Mouse (Mus musculus) left cerebral cortex, postnatal 4 days (tissue): Measurements from ENCODE around the gene Kcnq5. TPM values are rescaled to one million over a fixed set of nuclear protein-coding genes. Genes with fewer than 3 reads are reported as not detected.

Source experiments
- DNase-seq: peaks from one replicate; pipeline ENCODE4 v3.0.0-alpha.2; 2022
- intact Hi-C: fragments of 180-260 bp; cut with DNase I; formaldehyde crosslinking; loops from one replicate; pipeline ENCODE4 v1.15.1; 2025
- total RNA-seq, 2 experiments: library from RNA; stranded (reverse); gene quantifications; 2 replicates each; pipeline ENCODE4 v1.2.3; 2021

Gene Kcnq5
- total RNA-seq = 10 to 100 TPM; 41.8 to 43.7 TPM

DNA sequence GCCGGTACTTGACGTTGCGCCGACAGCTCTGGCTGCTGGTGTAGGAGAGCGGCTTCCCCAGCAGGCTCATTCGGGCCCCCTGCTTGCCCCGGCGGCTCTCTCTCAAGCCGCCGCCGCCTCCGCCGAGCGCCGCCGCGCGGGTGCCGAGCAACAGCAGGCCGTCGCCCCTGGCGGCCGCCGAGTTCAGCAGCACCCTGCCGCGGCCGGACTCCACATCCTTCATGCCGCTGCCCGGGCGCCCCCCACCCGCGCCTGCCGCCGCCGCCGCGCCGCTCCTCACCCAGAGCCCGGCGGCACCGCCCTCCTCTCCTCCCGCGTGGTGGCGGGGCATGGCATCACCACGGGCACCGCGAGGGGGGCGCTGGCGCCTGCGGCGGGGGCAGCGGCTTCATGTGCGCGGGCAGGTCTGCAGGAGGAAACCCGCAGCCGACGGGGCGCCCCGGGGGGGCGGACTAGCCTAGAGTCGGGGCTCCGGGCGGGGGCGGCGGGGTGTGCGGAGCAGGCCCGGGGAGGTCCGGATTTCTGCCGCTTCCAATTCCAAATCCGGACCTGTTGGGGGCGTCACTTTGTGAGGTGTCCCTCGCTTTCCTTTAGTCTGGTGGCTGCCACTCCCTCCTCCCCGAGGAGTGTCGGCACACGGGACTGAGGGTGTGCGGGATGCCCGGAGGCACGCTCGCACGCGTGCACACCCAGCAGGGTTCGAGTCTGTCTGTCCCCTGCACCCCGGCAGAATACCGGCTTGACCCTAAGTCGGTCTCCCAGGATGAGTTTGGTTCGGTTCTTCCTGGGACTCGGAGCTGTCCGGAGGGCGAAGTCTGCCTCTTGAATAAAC, at the start of gene Kcnq5:
Gene Kcnq5 (minus strand): TSS at position 692 of the 832 bp plus-strand sequence.
- DNase-seq = peak; percentile 69
- intact Hi-C loops = loop anchor here (5.0 to 10.0 kb wide), 2 partner anchors 306 to 547 kb away; no protein-coding TSS in a partner anchor

DNA sequence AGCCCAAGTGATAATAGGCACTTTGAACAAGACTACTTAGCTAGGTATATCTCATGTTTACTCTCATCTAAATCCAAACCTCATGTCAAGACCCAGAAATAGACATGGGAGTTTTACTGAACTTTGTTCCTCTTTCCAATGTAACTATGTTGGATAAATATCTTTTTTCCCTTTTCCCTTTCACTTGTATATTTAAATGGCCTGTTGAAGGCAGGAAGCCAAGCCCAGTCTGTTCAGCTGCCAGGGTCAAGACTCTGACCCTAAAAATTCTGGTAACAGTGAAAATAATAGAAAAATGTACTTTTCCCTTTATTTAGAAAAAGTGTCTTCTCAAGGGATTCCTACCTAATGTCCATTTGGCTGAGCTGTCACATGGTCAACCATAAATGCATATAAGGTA, 18.0 kb upstream of the Kcnq5 start:
- DNase-seq = no peak
- intact Hi-C loops = no loop called here

DNA sequence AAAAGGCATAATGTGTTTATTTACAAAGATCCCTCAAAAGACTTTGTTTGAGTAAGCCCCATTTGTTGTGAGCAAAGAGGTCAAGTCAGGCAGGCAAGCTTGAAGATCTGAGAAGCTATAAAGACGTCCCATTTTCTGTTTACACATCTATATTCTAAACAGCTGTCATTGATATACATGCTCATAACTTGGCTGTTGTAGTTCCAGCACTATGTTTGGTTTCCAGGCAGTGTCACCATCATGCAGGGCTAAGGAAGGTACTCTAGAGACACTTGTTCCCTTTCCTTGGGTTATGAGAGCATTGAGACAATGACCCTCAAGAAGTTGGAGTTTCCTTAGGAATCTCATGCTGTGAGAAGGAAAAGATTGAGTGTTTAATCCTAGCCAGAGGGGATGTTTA, 17.6 kb upstream of the Kcnq5 start:
- intact Hi-C loops = no loop called here
- no peak for DNase-seq

DNA sequence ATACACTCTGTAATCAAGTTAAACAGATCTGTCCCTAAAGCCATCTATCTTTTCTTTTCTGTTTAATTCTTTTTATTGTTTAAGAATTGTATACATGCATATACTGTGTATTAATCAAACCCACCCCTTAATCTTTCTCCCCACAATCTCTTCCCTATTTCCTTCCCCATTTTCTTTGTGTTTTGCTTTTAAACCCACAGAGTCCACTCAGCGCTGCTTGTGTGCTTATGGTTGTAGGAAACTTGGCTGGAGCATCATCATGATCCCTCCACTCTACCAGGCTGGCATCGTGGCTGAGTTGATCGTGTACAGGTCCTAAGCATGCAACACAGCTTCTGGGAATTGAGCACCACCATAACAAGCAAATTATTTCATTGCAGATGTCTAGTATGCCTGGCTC, 12.3 kb upstream of the Kcnq5 start:
- intact Hi-C loops = no loop called here

DNA sequence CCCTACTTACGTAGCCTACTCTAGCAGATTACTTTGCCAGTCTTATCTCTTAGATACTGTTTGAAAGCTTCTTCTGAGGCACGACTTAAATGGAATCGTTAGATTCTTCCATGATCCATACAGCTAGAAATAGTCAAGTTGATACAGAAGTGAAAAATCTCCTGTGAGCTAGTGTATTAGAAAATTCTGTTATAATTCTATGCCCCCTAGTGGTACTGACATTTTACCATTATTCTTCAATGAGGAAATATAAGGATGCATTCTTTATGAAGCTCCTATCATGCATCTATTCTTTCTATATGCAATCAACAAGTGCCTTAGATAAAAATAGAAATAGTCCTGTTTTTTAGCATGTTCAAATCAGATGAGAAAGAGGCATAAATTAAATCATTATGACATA, 5.4 kb upstream of the Kcnq5 start:
- intact Hi-C loops = loop anchor here (2.0 to 10.0 kb wide), 2 partner anchors 506 to 552 kb away; no protein-coding TSS in a partner anchor

More for the DNA sequence above, 12.3 kb upstream of the Kcnq5 start:
- DNase-seq = no peak

DNA sequence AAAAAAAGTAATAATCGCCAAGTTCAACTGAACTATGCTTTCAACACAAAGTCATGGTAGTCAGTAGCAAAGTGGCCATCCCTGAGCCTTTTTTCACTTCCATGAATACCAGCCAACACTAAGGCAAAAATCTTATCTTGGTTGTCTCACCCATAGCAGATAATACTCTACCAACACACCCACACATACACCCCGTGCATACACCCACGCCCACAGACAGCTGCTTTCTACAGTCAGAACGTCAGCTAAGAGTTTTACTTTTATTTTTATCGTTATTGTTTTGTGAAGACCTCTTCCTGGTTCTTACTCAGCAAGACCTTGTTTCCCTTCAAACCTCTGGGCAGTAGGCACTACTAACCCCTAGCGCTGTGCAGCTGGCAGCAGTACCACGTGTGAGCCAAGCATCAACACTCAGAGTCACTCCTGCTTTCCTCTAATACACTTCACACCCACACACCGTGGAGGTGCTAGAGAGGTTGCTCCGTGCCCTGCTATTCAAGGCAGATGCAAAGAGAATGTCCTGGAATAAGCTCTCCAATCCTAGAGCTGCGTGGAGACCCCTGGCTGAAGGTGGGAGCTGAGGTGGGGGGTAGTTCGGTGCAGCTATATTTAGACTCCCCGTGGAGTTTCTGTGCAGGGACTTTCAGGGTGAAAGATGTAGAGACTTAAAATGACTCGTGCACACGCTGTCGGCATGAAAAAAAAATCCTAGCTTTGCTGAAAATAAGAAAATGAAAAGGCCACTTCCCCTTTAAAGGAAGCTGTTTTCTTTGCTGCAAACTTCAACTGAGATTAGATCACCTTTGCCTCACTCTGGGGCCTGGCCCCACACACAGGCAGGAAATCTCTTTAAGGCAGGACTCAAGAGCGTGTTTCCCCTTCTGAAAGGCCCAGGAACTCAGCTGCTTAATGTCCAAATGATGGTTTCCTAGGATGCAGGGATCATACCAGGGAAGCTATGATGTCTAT, 1.4 kb upstream of the Kcnq5 start:
- intact Hi-C loops = loop anchor here (5.0 to 10.0 kb wide), 2 partner anchors 304 to 548 kb away; no protein-coding TSS in a partner anchor
- DNase-seq = no peak

More for the DNA sequence above, 5.4 kb upstream of the Kcnq5 start:
- no peak for DNase-seq

DNA sequence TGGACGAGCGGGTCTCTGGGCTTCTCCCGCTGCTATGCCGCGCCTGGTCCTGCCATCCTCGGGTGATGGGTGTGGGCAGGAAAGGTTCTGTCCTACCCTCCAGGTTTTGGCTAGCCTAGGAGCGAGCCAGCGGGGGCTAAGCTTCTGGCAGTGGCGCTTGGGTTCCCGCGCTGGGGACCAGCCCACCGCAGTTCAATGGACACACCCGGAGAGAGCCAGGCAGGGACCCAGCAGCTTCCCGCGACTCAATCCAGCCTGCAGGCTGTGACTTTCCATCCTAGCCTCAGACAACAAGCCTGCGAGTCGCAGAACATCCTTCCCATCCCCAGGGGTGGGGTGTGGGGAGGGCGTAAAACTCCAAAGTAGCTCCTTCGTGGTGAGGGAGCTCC, 335 bp upstream of the Kcnq5 start:
- intact Hi-C loops = loop anchor here (5.0 to 10.0 kb wide), 2 partner anchors 305 to 547 kb away; no protein-coding TSS in a partner anchor

DNA sequence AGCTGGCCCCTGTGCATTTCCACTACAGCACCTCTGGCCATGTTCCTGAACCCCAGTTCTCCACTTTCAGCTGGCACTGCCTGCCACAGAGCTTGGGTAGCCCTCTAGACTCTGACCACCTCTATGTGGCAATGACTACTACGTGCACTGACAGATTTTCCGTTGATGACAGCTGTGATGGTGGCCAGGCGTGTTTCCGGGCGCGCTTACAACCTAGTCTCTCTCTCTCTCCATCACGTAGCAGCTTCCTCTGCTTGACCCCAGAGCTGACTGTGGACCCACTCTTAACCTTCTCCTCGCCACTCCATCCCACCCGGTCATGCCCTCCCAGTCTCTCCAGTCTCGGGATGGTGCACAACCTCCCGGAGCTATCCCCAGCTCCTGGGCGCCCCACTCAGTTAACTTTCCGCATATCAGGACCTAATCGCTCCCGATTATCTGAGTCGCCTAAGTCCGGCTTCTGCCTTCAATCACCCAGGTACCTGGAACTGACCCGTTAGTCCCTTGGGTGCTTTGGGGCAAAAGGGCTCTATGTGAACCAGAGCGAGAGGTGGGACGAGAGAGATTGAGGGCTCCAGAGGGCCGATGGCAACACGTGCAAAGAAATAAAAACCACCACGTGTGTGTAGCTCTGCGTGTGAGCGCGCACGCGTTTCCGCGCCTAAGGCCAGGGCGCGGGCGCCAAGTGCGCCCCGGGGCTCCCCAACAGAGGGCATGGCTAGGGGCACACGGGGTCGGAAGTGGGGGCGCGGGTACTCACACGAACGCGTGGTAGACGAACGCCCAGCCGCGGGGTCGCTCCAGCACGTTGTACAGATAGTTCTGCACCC, 1.1 kb downstream of the Kcnq5 start:
- peak; percentile 17 for DNase-seq
- intact Hi-C loops = loop anchor here (5.0 to 10.0 kb wide), 2 partner anchors 307 to 546 kb away; no protein-coding TSS in a partner anchor

More for the DNA sequence above, 335 bp upstream of the Kcnq5 start:
- DNase-seq = peak; percentile 37

DNA sequence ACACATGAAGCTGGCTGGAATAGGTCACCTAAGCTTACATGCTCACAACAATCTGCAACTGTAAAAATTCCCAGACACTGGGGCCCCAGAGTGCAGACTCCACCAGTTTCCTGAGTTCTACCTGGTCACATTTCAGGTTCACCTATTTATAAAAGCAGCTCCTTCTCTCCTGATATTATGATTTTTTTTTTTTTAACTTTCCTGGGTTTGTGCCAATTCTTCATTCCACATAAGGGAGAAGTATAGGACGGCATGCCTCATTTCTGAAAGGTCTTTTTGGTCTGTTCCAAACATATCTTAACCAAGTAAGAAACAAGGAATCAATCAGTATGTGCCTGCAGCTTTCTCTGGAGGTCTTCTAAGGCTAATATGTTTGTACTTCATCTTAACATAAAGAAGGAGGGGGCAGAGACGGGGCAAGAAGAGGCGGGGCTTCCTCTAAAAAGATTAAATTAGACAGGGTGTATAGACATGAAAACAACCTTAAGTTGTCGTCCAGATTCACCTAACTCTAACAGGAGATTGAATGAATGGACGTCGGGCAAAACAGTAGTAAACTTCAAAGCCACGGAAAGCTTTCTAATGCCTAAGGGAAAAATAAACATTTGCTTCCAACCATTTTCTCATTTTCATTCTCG, 2.0 kb downstream of the Kcnq5 start:
- intact Hi-C loops = loop anchor here (5.0 to 10.0 kb wide), 2 partner anchors 308 to 545 kb away; no protein-coding TSS in a partner anchor
- DNase-seq = no peak

DNA sequence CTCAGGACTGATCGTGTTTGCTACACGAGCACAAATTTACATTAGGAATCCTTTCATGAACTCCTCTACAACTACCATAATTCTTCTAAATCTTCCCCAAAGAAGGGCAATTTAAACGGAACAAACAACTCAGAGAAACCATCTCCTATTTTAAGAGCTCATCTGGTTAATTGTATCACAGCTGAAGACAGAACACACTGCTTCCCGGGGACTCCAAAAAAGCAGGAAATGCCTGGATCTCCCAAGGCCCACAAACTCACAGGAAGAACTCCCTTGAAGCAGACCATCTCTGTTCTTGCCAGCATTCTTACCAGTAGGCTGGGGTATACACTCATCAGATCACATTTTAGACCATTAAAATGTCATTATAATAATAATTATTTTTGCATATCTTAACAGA, 3.7 kb downstream of the Kcnq5 start:
- no peak for DNase-seq
- intact Hi-C loops = no loop called here

DNA sequence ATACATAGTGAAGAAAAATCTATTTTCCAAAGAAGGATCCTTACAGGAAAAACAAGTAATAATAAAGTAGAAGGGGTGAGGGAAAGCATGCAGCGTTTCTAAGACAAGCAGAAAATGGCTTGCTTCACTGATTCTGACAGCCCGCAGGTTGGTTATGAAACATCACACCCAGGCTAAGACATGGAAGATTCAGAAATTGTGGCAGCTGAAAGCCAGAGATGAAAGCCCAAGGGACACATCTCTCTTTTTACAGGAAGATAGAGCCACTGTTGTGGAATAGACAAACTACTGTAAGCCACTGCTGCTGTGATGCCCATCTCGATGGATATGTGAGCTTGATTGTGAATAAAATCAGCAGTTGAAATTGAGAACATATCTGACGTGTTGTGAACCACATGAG, 20.9 kb downstream of the Kcnq5 start:
- intact Hi-C loops = no loop called here
- DNase-seq = no peak

DNA sequence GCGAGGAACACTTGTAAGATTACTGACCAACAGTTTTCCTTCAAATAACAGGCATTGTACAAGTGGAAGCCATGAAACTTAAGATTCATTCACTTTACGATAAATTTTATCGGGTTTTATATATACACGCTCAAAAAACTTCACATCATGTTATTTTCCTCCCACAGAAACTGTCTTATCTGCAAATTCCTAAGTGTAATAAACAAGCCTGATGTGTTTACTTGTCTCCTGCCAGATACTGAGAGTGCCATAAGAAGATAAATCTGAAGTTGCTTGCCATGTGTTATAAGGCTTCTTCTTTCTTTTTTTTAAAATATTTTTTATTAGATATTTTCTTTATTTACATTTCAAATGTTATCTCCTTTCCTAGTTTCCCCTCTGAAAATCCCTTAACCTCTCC, 34.6 kb downstream of the Kcnq5 start:
- no peak for DNase-seq
- intact Hi-C loops = no loop called here

DNA sequence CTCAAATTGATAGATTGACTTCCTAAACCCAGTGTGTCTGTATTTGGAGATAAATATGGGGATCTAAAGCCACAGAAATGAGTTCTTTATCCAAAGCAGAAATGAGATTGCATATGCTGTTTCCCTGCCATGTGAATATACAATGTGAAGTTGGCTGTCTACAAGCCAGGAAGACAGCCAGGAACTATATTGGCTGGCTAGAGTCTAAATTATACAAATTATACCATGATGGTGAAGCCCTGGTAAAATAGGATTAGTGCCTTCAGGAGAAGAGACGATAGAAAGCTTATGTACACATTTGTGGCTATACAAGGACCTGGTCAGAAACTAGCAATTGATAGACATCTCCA, 38.5 kb downstream of the Kcnq5 start:
- intact Hi-C loops = no loop called here
- DNase-seq = no peak

DNA sequence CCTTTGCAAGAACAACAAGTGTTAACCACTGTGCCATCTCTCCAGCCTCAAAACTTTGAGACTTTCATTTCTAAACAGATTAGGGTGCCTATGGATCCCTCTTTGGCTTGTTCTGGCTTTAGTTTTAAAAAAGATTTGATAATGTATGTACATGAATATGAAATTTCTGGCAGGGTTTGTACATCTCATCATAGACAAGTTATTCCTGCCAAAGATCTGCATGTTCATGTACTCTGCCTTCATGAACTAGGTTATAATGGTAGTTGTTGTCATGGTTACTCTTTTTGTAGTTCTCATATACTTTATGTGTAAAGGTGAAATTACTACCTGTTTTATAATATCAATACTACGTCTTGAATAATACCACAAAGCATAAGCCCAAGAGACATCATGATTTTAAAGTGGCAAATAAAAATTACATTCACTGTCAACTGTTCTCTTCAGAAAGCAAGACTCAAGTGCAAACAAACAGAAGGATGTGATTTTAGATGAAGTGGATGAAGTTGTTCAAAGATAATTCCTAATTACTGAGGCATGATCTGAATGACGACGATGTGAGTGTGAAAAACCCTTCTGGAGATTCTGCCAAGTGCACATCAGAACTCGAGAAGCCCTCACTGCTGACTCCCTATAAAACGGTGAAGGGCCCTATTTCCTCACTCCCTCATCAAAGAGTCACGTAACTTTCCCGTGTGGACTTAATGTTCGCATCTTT, 39.0 kb downstream of the Kcnq5 start:
- no peak for DNase-seq
- intact Hi-C loops = no loop called here

DNA sequence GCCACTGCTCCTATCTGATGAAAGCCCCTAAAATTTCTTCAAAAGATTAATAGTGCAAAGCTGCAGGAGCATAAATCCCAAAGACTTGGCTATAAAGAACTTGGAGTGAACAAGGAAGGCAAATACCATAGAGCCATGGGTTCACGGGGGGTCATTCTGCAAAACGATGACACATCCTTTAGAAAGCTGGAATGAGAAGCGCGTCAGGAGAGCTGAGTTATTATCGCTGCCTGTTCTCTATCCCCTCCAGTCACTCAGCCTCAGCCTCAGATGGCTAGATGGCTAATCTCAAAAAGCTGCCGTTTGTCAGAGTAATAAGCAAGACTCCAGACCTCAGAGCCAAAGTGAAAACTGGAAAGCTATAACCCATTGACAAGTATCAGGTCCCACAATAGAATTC, 42.5 kb downstream of the Kcnq5 start:
- intact Hi-C loops = no loop called here
- no peak for DNase-seq

DNA sequence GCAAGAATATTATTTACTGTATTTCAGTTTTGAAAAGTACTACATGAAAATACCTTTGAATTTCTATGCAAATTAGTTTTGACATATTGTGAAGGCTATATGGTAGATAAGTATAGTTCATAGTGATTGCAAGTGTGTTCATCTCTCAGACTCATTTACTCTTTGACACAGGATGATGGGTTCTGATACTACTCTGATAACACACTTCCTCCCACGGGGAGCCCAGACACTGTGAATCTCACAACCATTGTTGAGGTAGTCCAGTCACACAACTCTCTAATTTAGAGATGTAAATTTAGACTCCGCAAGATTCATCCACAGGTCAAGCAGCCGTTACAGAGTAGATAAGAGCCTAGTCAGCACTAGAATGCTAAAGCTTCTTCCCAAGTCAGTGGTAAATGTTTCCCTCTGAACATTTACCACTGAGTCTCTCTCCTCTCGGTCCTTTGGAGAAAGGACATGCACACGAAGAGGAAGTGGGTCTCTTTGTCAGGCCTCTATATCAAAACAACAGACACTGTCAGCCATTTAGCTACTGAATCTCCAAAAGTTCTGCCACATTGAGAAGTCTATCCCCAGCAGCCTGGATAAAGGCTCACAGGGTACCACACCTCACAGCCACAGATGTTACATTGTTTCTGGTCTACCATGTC, 65.5 kb downstream of the Kcnq5 start:
- intact Hi-C loops = no loop called here
- DNase-seq = no peak

DNA sequence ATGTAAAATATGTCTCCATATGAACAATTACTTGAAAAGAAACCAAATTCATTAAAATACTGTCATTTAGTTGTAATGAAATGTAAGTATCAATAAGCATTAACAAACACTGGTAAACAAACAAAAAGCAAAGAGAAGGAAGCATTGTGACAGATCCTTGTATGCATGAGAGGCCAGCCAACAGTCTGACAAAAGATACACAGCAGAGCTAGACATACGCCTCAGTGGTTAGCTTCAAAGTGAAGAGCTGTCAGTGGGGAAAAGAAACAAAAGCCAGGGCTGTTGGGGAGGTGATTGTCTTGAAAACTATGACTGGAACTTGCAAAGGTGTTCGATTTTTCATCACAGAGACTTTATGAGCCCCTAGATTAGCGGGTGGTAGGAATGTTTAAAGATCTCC, 78.0 kb downstream of the Kcnq5 start:
- intact Hi-C loops = no loop called here
- no peak for DNase-seq

DNA sequence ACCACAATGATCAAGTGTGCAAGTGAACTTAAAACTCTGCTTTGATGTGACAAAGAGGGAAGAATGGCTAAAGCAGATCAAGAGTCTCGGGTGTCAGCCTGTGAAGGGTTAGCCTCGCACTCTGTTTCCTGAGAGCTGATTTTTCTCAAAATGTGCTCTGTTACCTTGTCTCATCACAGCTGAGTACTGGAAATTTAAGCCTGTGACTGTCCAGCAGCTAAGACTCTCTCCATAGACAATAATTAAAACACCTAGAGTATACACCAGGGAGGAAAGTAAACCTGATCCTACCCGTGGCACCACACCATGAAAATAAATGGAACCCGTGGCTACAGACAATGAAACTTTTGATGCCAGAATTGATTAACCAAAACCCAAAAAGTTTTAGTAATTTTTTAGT, 90.9 kb downstream of the Kcnq5 start:
- no peak for DNase-seq
- intact Hi-C loops = no loop called here

DNA sequence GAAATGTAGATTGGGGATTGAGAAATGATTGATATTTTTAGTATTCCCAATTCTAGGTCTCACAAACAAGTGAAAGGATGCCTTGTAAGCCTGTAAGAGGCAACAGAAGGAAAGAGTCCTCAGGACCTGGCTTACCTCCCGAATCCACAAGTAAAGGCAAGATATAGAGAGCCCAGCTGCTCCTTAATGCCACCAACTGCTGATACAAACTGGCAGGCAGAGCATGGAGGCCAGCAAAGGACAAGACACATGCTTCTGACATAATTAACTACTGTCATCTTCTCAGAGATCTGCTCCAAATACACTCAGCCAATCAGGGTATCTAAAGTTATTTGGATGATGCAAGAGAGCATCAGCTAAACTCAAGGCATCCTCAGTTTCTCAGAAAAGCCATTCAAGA, 93.3 kb downstream of the Kcnq5 start:
- DNase-seq = peak; percentile 53
- intact Hi-C loops = no loop called here
